Mouse (Mus musculus) naive thymus-derived CD4-positive, alpha-beta T cell, adult 2 months (primary cell): ENCODE measurements around the gene Serpina1b.
"Not testable (repeated sequence)": the region's sequence is repeated elsewhere in the genome, so short reads cannot be mapped to it uniquely, and the experiment has no call there.

Experiments
- DNase-seq: peaks from one replicate; pipeline ENCODE4 v3.0.0-alpha.2; 2011; ENCODE audit warnings: low read depth

Serpina1b gene

DNA sequence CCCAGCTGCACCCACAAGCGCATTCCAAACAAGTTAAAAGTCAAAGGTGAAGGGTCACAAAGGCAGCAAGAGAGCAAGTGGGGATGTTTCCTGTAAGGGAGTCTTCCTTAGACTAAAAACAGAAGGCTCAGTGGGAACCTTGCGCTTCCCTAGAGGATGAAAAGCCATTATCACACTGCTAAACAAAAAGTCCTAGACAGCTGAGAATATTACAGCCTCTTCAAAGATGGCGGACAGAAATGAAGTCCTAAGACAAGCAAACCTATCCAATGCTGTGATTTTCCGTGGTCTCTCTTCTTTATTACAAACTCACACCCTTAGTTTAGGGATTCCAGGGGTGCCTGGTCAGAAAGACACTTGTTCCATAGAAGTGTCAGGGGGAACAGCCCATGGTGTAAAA is at the start of gene Serpina1b:
TSS of gene Serpina1b (minus strand) at position 101 of the 400 bp plus-strand sequence.
- DNase-seq = not testable (repeated sequence)

DNA sequence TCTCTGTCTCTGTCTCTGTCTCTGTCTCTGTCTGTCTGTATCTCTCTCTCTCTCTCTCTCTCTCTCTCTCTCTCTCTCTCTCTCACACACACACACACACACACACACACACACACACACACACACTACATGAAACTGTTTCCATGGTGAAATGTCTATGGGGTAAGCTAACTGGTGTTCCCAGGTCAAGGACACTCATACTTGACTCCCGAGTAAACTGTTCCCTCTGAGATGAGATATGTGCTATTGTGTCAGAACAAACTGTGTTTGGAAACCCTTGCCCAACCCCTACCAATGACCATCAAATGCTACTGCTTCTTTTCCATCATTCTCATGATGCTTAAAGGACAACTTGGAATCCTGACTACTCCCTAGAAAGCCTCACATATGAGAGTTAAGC is 36.7 kb upstream of the Serpina1b start:
- DNase-seq = not testable (repeated sequence)

DNA sequence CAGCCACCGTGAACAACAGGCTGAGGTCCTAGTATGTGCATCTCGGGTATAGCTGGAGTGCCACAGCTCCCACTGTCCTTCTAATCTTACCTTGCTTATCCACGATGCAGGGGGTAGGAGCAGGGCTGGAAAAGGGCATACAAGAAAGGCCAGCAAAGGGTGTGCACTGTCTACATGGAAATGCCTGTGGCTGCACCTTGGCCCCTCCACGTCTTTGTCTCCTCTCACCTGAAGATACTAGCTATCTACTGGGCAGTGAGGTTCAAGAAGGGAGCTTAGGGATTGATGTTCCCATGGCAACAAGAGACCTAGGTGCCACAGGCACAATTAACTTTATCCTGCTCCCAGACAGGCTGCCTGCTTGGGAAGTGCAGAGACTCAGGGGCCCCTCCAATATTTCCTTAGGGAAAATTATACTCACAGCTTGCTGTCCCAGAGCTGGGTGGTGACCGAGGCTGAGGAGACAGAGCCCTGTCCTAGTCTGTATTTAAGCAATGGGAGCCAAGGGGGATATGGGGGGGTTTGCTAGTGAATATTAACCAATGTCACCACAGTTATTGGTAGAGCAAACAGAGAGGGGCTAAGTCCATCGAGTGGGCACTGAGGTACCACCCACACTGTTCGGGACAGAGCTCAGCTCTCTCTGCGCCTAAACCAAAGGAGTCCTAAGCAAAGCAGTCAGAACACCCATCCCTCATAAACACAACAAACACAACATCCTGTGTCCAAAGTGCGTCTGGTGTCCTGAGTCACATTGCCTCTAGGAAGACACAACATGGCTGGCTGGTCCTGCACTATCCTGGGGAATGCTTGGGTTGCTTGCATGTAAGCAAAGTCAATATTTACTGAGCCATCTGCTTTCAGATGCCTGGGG is 33.2 kb upstream of the Serpina1b start, which contains the start of gene Serpina1a:
TSS of gene Serpina1a (minus strand) at position 462 of the 874 bp plus-strand sequence.
- DNase-seq = not testable (repeated sequence)

DNA sequence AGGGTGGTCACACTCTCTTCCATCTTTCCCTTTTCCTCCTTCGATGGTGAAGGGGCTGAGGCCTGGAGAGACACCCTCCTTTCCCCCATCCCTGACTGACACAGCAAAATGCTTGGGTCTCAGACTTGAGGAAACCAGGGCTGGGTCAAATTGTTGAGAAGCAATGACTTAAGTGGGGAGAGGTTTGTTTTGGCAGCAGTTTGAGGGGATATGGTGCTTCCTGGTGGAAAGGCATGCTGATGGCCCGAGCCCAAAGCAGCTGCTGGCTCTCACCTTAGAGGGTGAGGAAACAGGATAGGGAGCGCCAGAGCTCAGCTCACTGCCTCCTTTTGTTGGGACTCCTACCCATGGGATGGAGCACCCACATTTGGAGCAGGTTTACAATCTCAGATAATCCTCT is 30.8 kb upstream of the Serpina1b start:
- no peak for DNase-seq

DNA sequence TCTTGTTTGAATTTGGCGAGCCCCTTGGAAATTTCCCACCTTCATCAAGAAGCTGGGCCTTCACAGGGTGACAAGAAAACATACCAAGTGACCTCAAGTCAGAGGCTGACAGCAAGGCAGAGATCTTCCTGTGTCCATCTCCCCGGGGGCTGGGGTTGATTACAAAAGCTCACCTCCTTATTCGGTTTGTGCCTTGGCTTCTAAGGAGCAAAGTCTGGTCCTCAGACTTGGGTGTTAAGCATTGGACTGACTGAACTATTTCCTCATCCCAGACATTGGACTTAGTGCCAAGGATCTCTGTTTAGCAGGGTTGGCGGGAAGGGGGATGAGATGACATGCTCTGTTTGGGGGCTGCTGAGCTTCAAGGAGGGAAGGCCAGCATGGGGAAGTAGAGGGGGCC is 30.4 kb upstream of the Serpina1b start:
- not testable (repeated sequence) for DNase-seq

DNA sequence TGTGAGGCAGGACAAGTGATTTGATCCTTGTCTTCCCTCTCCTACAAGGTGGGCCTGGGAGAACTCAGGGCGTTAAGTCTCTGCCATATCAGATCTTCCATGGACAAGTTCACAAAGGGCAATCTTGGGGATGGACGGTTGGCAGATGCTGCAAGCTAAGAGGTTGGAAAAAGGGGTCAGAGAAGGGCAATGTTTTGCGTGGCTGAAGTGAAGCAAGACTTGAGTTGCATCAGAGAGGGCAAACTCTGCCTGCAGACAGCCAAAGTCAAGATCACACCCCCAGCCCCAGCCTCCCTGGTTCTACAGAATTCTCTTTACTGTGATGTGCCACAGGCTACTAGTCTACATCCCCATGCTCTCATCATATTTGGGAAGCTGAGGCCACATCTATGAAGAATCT is 29.4 kb upstream of the Serpina1b start:
- not testable (repeated sequence) for DNase-seq

DNA sequence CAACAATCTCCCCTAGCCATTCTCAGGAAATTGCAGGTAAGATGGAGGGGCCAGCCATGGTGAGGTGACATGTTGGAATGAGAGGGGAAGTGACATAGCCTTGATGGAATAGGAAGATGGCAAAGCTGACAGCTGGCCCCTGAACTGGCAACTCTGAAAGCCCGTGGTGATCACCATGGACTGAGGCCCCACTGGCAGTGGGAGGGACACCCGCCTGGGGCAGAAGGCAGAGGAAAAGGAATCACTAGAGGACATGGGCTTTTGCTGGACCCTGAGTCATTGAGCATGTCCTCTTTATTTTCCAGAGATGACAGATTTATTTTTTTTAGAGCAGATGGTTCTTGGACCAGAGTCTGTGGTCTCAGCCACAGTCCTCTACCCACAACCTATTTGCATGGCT is 22.9 kb upstream of the Serpina1b start:
- not testable (repeated sequence) for DNase-seq

DNA sequence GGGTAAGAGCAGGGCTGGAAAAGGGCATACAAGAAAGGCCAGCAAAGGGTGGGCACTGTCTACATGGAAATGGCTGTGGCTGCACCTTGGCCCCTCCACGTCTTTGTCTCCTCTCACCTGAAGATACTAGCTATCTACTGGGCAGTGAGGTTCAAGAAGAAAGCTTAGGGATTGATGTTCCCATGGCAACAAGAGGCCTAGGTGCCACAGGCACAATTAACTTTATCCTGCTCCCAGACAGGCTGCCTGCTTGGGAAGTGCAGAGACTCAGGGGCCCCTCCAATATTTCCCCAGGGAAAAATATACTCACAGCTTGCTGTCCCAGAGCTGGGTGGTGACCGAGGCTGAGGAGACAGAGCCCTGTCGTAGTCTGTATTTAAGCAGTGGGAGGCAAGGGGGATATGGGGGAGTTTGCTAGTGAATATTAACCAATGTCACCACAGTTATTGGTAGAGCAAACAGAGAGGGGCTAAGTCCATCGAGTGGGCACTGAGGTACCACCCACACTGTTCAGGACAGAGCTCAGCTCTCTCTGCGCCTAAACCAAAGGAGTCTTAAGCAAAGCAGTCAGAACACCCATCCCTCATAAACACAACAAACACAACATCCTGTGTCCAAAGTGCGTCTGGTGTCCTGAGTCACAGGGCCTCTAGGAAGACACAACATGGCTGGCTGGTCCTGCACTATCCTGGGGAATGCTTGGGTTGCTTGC is 2.4 kb downstream of the Serpina1b start:
- not testable (repeated sequence) for DNase-seq

DNA sequence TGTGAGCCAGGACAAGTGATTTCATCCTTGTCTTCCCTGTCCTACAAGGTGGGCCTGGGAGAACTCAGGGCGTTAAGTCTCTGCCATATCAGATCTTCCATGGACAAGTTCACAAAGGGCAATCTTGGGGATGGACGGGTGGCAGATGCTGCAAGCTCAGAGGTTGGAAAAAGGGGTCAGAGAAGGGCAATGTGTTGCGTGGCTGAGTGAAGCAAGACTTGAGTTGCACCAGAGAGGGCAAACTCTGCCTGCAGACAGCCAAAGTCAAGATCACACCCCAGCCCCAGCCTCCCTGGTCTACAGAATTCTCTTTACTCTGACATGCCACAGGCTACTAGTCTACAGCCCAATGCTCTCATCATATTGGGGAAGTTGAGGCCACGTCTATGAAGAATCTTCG is 6.3 kb downstream of the Serpina1b start:
- DNase-seq = not testable (repeated sequence)

DNA sequence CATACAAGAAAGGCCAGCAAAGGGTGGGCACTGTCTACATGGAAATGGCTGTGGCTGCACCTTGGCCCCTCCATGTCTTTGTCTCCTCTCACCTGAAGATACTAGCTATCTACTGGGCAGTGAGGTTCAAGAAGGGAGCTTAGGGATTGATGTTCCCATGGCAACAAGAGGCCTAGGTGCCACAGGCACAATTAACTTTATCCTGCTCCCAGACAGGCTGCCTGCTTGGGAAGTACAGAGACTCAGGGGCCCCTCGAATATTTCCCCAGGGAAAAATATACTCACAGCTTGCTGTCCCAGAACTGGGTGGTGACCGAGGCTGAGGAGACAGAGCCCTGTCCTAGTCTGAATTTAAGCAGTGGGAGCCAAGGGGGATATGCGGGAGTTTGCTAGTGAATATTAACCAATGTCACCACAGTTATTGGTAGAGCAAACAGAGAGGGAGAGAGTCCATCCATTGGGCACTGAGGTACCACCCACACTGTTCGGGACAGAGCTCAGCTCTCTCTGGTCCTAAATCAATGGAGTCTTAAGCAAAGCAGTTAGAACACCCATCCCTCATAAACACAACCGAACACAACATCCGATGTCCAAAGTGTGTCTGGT is 56.8 kb downstream of the Serpina1b start, which contains the start of gene Serpina1d:
TSS of gene Serpina1d (minus strand) at position 347 of the 606 bp plus-strand sequence.
- DNase-seq = not testable (repeated sequence)

DNA sequence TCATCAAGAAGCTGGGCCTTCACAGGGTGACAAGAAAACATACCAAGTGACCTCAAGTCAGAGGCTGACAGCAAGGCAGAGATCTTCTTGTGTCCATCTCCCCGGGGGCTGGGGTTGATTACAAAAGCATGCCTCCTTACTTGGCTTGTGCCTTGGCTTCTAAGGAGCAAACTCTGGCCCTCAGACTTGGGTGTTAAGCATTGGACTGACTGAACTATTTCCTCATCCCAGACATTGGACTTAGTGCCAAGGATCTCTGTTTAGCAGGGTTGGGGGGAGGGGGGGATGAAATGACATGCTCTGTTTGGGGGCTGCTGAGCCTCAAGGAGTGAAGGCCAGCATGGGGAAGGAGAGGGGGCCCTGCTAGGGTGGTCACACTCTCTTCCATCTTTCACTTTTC is 59.6 kb downstream of the Serpina1b start:
- not testable (repeated sequence) for DNase-seq

DNA sequence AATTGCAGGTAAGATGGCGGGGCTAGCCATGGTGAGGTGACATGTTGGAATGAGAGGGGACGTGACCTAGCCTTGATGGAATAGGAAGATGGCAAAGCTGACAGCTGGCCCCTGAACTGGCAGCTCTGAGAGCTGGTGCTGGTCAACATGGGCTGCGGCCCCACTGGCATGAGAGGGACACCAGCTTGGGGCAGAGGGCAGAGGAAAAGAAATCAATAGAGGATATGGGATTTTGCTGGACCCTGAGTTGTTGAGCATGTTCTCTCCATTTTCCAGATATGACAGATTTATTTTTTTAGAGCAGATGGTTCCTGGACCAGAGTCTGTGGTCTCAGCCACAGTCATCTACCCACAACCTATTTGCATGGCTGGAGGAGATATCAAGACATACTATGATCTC is 67.1 kb downstream of the Serpina1b start:
- not testable (repeated sequence) for DNase-seq

DNA sequence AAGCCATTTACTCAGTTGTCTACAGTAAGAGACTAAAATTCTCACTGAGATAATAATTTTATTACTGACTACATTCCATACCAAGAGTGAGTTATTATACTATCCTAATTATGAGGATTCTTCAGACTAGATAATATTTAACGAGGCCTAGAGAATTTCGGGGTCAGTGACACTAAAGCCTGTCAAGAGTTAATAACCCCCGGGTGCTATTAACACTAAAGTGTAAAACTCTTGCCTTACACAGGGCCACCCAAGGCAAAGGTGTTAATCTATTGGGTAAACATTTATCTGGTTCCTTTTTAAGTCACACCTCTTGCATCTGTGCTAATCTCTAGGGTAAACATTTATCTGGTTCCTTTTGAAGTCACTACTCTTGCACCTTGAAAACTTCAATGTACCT is 69.9 kb downstream of the Serpina1b start:
- DNase-seq = not testable (repeated sequence)

DNA sequence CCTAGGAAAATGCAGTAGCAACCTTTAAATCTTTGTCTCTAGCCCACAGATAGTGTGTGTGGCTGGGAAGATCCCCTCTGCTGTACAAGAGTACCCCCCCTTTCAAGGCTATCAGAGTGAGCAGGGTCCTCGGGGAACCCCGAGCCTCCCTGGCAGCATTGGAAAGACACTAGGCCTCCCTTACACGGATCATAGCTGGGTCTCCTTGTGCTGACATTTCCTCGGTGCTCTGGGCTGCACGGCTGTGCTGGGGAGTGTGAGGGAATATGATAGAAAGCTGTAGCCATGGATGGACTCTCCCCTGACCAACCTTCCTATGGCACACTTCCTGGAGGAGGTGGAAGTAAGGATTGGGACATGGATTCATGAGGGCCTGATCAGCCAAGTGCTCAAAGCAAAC is 84.2 kb downstream of the Serpina1b start:
- DNase-seq = not testable (repeated sequence)

DNA sequence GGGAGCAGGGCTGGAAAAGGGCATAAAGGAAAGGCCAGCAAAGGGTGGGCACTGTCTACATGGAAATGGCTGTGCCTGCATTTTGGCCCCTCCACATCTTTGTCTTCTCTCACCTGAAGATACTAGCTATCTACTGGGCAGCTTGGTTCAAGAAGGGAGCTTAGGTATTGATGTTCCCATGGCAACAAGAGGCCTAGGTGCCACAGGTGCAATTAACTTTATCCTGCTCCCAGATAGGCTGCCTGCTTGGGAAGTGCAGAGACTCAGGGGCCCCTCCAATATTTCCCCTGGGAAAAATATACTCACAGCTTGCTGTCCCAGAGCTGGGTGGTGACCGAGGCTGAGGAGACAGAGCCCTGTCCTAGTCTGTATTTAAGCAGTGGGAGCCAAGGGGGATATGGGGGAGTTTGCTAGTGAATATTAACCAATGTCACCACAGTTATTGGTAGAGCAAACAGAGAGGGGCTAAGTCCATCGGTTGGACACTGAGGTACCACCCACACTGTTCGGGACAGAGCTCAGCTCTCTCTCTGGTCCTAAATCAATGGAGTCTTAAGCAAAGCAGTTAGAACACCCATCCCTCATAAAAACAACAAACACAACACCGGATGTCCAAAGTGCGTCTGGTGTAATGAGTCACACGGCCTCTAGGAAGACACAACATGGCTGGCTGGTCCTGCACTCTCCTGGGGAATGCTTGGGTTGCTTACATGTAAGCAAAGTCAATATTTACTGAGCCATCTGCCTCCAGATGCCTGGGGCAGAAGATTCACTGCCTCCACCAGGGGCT is 92.2 kb downstream of the Serpina1b start:
- DNase-seq = not testable (repeated sequence)

DNA sequence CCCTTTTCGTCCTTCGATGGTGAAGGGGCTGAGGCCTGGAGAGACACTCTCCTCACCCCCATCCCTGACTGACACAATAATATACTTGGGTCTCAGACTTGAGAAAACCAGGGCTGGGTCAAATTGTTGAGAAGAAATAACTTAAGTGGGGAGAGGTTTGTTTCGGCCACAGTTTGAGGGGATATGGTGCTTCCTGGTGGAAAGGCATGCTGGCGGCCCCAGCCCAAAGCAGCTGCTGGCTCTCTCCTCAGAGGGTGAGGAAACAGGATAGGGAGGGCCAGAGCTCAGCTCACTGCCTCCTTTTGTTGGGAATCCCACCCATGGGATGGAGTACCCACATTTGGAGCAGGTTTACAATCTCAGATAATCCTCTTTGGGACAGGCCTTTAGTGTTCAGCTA is 94.6 kb downstream of the Serpina1b start:
- DNase-seq = not testable (repeated sequence)

DNA sequence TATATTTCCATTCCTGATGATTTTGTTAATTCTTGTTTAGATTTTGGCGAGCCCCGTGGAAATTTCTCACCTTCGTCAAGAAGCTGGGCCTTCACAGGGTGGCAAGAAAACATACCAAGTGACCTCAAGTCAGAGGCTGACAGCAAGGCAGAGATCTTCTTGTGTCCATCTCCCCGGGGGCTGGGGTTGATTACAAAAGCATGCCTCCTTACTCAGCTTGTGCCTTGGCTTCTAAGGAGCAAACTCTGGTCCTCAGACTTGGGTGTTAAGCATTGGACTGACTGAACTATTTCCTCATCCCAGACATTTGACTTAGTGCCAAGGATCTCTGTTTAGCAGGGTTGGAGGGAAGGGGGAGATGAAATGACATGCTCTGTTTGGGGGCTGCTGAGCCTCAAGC is 95.1 kb downstream of the Serpina1b start:
- DNase-seq = not testable (repeated sequence)

DNA sequence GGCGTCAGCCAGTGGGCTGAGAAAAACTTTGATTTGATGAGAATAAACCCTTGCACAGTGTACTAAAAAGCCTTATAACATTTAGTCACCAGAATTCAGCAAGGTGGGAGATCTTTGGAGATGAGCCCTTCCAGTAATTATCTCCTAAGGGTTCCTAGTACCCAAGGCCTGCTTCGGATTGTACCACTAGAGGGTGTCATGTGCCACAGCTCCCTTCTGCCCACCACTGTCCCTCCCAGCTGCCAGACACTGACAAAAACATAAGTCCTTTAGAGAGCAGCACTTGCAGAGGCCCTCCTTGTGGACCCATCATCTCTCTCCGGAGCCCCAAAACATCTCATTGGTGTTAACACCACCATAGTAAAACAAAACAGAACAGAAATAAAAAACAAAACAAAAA is 118.6 kb downstream of the Serpina1b start:
- no peak for DNase-seq

DNA sequence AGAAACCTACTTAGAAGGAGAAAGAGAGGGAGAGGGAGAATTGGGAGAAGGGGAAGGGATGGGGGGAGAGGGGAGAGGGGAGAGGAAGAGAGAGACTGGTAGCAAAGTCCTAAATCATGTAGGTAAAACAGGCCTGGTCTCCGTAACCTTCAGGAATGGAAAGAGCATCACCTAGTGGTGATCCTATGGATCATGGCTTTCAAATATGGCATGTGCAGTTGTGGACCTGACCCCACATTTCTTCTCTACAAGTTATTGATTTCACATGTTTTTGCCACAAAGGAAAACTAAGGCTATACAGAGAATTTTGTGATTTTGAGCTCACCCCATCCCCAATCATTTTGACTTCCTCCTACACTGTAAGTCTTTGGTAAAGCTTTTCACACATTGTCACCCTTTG is 119.8 kb downstream of the Serpina1b start:
- no peak for DNase-seq

DNA sequence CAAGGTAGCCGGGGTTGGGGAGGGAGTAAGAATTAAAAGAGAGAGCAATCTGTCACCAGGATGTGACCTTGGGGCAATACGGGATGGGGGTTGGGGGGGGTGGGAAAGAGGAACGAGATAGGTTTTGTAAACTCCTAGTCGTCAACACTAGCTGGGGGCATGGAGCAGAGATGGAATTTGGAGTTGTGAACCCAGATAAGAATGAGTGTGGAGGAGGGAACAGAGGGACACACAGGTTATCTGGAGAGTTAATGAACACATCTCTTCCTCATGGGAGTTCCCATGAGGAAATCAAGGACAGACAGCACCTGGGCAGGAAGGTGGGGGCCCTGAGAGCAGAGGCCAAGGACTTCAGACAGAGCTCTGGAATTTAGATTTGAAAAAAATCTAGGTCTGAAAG is 124.1 kb downstream of the Serpina1b start:
- no peak for DNase-seq

DNA sequence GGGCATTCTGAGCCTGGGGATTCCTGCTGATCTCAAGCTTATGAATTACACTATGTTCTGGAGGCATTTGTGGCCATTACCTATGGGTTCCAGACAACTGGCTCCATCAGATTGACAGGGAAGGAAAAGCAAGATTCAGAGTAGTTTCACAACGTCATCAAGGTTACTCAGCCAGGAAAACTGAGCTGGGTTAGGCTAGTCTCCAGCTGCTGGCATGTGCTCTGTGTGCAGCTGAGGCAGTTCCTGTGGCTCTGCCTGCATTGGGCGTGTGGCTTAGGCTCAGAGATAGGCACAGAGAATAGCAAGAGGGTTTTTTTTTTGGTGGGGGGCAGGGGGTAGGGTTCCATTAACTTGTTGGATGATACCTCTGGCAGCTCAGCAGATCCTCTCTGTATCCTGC is 124.6 kb downstream of the Serpina1b start:
- DNase-seq = no peak
